8 mouse cellular contexts compared by ENCODE assay signal in genomic region chr9:95750746-95751145, GRCm38 (mm10). TPM values are rescaled to one million over a fixed set of nuclear protein-coding genes. Genes with fewer than 3 reads are reported as not detected.
A peak's percentile ranks its signal among the peaks of the same experiment; 100 is the strongest.
DNase-seq lines count a peak whose midpoint lies in the region; ATAC-seq lines count a peak whose summit lies in the region.

No protein-coding gene starts in this region.

- H3K4me1 ChIP-seq in heart, embryonic 16.5 days (ENCODE audit: control insufficient read depth, insufficient read depth, low read length) = 0 out of 2 replicates have a peak, but pooled peaks cover 7% of the 10 kb centered on the region
- H3K4me1 ChIP-seq in embryonic facial prominence, embryonic 12.5 days = peaks cover 4% of the 10 kb centered on the region; the same call in 1 of the 2 replicates
- H3K4me1 ChIP-seq in hindbrain, embryonic 16.5 days (ENCODE audit: control insufficient read depth, insufficient read depth, low read depth, low read length) = peaks cover 6% of the 10 kb centered on the region
- H3K4me1 ChIP-seq in midbrain, embryonic 15.5 days = peaks cover 18% of the 10 kb centered on the region

- H3K36me3 ChIP-seq in heart, embryonic 16.5 days (ENCODE audit: control insufficient read depth, insufficient read depth) = no peaks in the 10 kb centered on the region
- no peaks in the 10 kb centered on the region for H3K36me3 ChIP-seq in embryonic facial prominence, embryonic 12.5 days
- no peaks in the 10 kb centered on the region for H3K36me3 ChIP-seq in hindbrain, embryonic 16.5 days (ENCODE audit: control insufficient read depth, insufficient read depth, low read length)
- no peaks in the 10 kb centered on the region for H3K36me3 ChIP-seq in midbrain, embryonic 15.5 days (replicated peaks)

- peaks cover 10% of the 10 kb centered on the region; the same call in 1 of the 2 replicates for H3K27me3 ChIP-seq in heart, embryonic 16.5 days (ENCODE audit: control insufficient read depth, insufficient read depth, low read length)
- peaks cover 9% of the 10 kb centered on the region for H3K27me3 ChIP-seq in embryonic facial prominence, embryonic 12.5 days
- 0 out of 2 replicates have a peak, but pooled peaks cover 3% of the 10 kb centered on the region for H3K27me3 ChIP-seq in hindbrain, embryonic 16.5 days (replicated peaks; ENCODE audit: control insufficient read depth, insufficient read depth, low read length)
- H3K27me3 ChIP-seq in midbrain, embryonic 15.5 days (replicated peaks) = peaks cover 7% of the 10 kb centered on the region; the same call in 1 of the 2 replicates

- WGBS in heart, embryonic 16.5 days = 43% methylated on average over 9 of the region's 9 CpGs
- 35% methylated on average over 9 of the region's 9 CpGs for WGBS in embryonic facial prominence, embryonic 12.5 days
- 37% methylated on average over 9 of the region's 9 CpGs for WGBS in hindbrain, embryonic 16.5 days
- 42% methylated on average over 9 of the region's 9 CpGs for WGBS in midbrain, embryonic 15.5 days

- intact Hi-C loops in heart, postnatal 25 days (cut with DNase I) = no loop called here

- no peaks in the 10 kb centered on the region for H3K9me3 ChIP-seq in heart, embryonic 16.5 days (replicated peaks; ENCODE audit: control insufficient read depth, low read length)
- no peaks in the 10 kb centered on the region for H3K9me3 ChIP-seq in embryonic facial prominence, embryonic 12.5 days
- no peaks in the 10 kb centered on the region for H3K9me3 ChIP-seq in hindbrain, embryonic 16.5 days (ENCODE audit: control insufficient read depth, low read length)
- H3K9me3 ChIP-seq in midbrain, embryonic 15.5 days = no peaks in the 10 kb centered on the region

- H3K4me2 ChIP-seq in heart, embryonic 16.5 days (ENCODE audit: low read depth, low read length) = peak overlapping the region; percentile 79
- peak overlapping the region; percentile 94 for H3K4me2 ChIP-seq in embryonic facial prominence, embryonic 12.5 days (replicated peaks)
- peak overlapping the region; percentile 79 for H3K4me2 ChIP-seq in hindbrain, embryonic 16.5 days (ENCODE audit: low read length)
- peak overlapping the region; percentile 82 for H3K4me2 ChIP-seq in midbrain, embryonic 15.5 days

- H3K4me3 ChIP-seq in heart, embryonic 16.5 days (ENCODE audit: low read length) = peak overlapping the region; percentile 68; the same call in 1 of the 2 replicates
- peak overlapping the region; percentile 84 for H3K4me3 ChIP-seq in embryonic facial prominence, embryonic 12.5 days
- H3K4me3 ChIP-seq in hindbrain, embryonic 16.5 days (ENCODE audit: low read length) = peak overlapping the region; percentile 98
- peak overlapping the region; percentile 71 for H3K4me3 ChIP-seq in midbrain, embryonic 15.5 days

- DNase-seq in heart, postnatal 25 days (ENCODE audit: low spot score) = no peak
- no peak for DNase-seq in spleen, postnatal 36 days (ENCODE audit: low spot score in 2 of 2)
- DNase-seq in adipocyte (ENCODE audit: low spot score) = no peak
- no peak for DNase-seq in adrenal gland, adult 8-10 months

- no peak for ATAC-seq in heart, embryonic 16.5 days (replicated peaks; ENCODE audit: extremely low read depth, insufficient read depth, low FRiP score)
- no peak for ATAC-seq in embryonic facial prominence, embryonic 12.5 days (ENCODE audit: insufficient number of reproducible peaks, insufficient read depth, low FRiP score, low TSS enrichment)
- no peak for ATAC-seq in hindbrain, embryonic 16.5 days
- ATAC-seq in midbrain, embryonic 15.5 days (replicated peaks) = peak; percentile 1; the same call in 1 of the 2 replicates

- H3K9ac ChIP-seq in heart, embryonic 16.5 days (ENCODE audit: low read length) = no peak overlapping the region
- H3K9ac ChIP-seq in embryonic facial prominence, embryonic 12.5 days = no peak overlapping the region
- H3K9ac ChIP-seq in hindbrain, embryonic 16.5 days (ENCODE audit: low read depth, low read length) = no peak overlapping the region; the same call in 1 of the 2 replicates
- H3K9ac ChIP-seq in midbrain, embryonic 15.5 days = no peak overlapping the region

- no peak overlapping the region for H3K27ac ChIP-seq in heart, embryonic 16.5 days (ENCODE audit: low read length)
- no peak overlapping the region for H3K27ac ChIP-seq in embryonic facial prominence, embryonic 12.5 days
- no peak overlapping the region for H3K27ac ChIP-seq in hindbrain, embryonic 16.5 days (ENCODE audit: low read depth, low read length)
- H3K27ac ChIP-seq in midbrain, embryonic 15.5 days = no peak overlapping the region

RNA-seq across cellular contexts. Expression of gene Trpc1, which starts 0.6 kb away (rescaled TPM):
- polyA plus RNA-seq in heart, embryonic 16.5 days (2015; fragmentation: Nextera tagmentation; extraction: Ambion mirVana) = 2.0 and 2.7 TPM in 2 replicates
- total RNA-seq in heart, postnatal 25 days (2021) = 1 to 10 TPM; 6.7 to 7.2 TPM
- 3.2 and 3.6 TPM in 2 replicates for polyA plus RNA-seq in embryonic facial prominence, embryonic 12.5 days (2016; fragmentation: Nextera tagmentation; extraction: Ambion mirVana)
- 7.2 and 8.8 TPM in 2 replicates for polyA plus RNA-seq in hindbrain, embryonic 16.5 days (2015; fragmentation: Nextera tagmentation; extraction: Ambion mirVana)
- 7.5 and 8.3 TPM in 2 replicates for polyA plus RNA-seq in midbrain, embryonic 15.5 days (2015; fragmentation: Nextera tagmentation; extraction: Ambion mirVana)
- 1 to 10 TPM; 4.4 to 6.7 (median 5.3) TPM for total RNA-seq in adrenal gland, adult 8-10 months (2022)
